Mouse (Mus musculus) layer of hippocampus, postnatal 25 days (tissue): ENCODE data around the gene Klhl33. TPM values are rescaled to one million over a fixed set of nuclear protein-coding genes. Genes with fewer than 3 reads are reported as not detected.
A peak's percentile ranks its signal among the peaks of the same experiment; 100 is the strongest.
"Not testable (repeated sequence)": the region's sequence is repeated elsewhere in the genome, so short reads cannot be mapped to it uniquely, and the experiment has no call there.

ENCODE experiments used
- DNase-seq, 2 experiments: peaks; one replicate each; pipeline ENCODE4 v3.0.0; 2022; ENCODE audit warnings: mixed read lengths in 2 of 2, low spot score in 1 of 2; ENCODE audit errors: extremely low spot score in 1 of 2
- total RNA-seq, 2 experiments: library from RNA; stranded (reverse); gene quantifications; 2 replicates each; pipeline ENCODE4 v1.2.3; 2021

Klhl33 gene
- 1 to 10 TPM; 3.2 to 3.3 TPM for total RNA-seq

GRCm38 (mm10) chr14:50897374-50897765, at the start of gene Klhl33:
Klhl33 (minus strand) TSS chr14:50897507.
- peak in 1 of 2 experiments; percentile 11 for DNase-seq

GRCm38 (mm10) chr14:50945526-50945925, 48.2 kb upstream of the Klhl33 start:
- not testable (repeated sequence) for DNase-seq

- DNase-seq: not testable (repeated sequence)
These were observed 47.8 kb upstream of the Klhl33 start for GRCm38 (mm10) chr14:50945081-50945480.

- not testable (repeated sequence) for DNase-seq
These were observed 47.3 kb upstream of the Klhl33 start for GRCm38 (mm10) chr14:50944668-50945033.

GRCm38 (mm10) chr14:50943932-50944667, 46.8 kb upstream of the Klhl33 start, which contains the start of gene Gm49342:
Gm49342 (plus strand) TSS chr14:50944517.
- DNase-seq: peak; percentile 81 to 82

GRCm38 (mm10) chr14:50938940-50939339, 41.6 kb upstream of the Klhl33 start:
- DNase-seq: no peak

- DNase-seq: no peak
These were observed 41.0 kb upstream of the Klhl33 start for GRCm38 (mm10) chr14:50938119-50938908.

GRCm38 (mm10) chr14:50936649-50937048, 39.3 kb upstream of the Klhl33 start:
- no peak for DNase-seq

GRCm38 (mm10) chr14:50931493-50932020, 34.2 kb upstream of the Klhl33 start:
- no peak for DNase-seq

GRCm38 (mm10) chr14:50930754-50931492, 33.6 kb upstream of the Klhl33 start, which contains the start of the genes Pip4p1 and Pnp:
Pip4p1 (minus strand) TSS chr14:50930856.
Pnp (plus strand) TSS chr14:50931082.
- peak; percentile 94 to 96 for DNase-seq

GRCm38 (mm10) chr14:50930377-50930753, 33.1 kb upstream of the Klhl33 start:
- DNase-seq: peak in 1 of 2 experiments; percentile 34

- no peak for DNase-seq
These were observed 32.6 kb upstream of the Klhl33 start for GRCm38 (mm10) chr14:50929951-50930350.

GRCm38 (mm10) chr14:50927366-50927765, 30.1 kb upstream of the Klhl33 start:
- no peak for DNase-seq

- DNase-seq: no peak
These were observed 28.0 kb upstream of the Klhl33 start for GRCm38 (mm10) chr14:50925111-50925920.

GRCm38 (mm10) chr14:50924281-50925064, 27.2 kb upstream of the Klhl33 start, which contains the start of the genes Osgep and Apex1:
Osgep (minus strand) TSS chr14:50924893.
Apex1 (plus strand) TSS chr14:50924968.
- peak; percentile 84 to 94 for DNase-seq

GRCm38 (mm10) chr14:50923437-50923836, 26.1 kb upstream of the Klhl33 start:
- DNase-seq: not testable (repeated sequence)

GRCm38 (mm10) chr14:50911356-50911755, 14.0 kb upstream of the Klhl33 start:
- DNase-seq: no peak

- no peak for DNase-seq
These were observed 10.8 kb upstream of the Klhl33 start for GRCm38 (mm10) chr14:50908126-50908525.

- not testable (repeated sequence) for DNase-seq
These were observed 8.0 kb upstream of the Klhl33 start for GRCm38 (mm10) chr14:50905327-50905726.
